Mouse (Mus musculus) adrenal gland, postnatal 4 days (tissue): ENCODE results near the gene Cacna2d2. TPM values are rescaled to one million over a fixed set of nuclear protein-coding genes. Genes with fewer than 3 reads are reported as not detected.
A peak's percentile ranks its signal among the peaks of the same experiment; 100 is the strongest.
"Not testable (repeated sequence)": the region's sequence is repeated elsewhere in the genome, so short reads cannot be mapped to it uniquely, and the experiment has no call there.

ENCODE experiments used
- DNase-seq, 2 experiments: peaks; one replicate each; pipeline ENCODE4 v3.0.0; 2021 to 2022; ENCODE audit warnings: low spot score in 2 of 2, mixed read lengths in 2 of 2
- total RNA-seq, 2 experiments: library from RNA; stranded (reverse); gene quantifications; 2 replicates each; pipeline ENCODE4 v1.2.3; 2021

Gene Cacna2d2
- total RNA-seq, 2 experiments from 2014 or later = 10.1 to 10.9 TPM

GRCm38 (mm10) chr9:107552690-107553393, 153.4 kb downstream of the Cacna2d2 start:
- DNase-seq = no peak

- no peak for DNase-seq
These were observed 154.3 kb downstream of the Cacna2d2 start for GRCm38 (mm10) chr9:107553541-107554318.

DNA sequence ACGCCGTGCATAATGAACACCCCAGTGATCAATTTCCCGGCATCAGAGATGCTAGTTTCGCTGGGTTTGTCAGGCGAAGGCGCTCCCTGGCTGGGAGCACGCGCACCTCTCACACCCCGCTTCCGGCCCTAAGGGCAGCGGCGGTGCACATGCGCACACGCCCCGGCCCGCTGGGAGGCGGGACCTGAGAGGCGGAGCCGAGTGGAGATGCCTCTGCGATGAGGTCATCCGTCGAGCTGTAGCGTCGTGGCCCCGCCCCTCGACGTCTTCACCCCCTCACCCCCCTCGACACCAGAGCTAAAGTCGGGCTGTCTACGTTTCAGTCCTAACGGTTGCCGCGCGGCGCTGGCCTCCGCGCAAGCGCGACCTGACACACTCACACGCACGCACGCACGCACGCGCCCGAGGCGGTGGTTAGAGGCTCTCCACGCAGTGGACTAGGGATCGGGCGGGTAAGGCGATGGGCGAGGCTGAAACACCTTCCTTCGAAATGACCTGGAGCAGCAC, 155.0 kb downstream of the Cacna2d2 start:
- DNase-seq = peak; percentile 74 to 85

GRCm38 (mm10) chr9:107555031-107555457, 155.6 kb downstream of the Cacna2d2 start:
- no peak for DNase-seq

DNA sequence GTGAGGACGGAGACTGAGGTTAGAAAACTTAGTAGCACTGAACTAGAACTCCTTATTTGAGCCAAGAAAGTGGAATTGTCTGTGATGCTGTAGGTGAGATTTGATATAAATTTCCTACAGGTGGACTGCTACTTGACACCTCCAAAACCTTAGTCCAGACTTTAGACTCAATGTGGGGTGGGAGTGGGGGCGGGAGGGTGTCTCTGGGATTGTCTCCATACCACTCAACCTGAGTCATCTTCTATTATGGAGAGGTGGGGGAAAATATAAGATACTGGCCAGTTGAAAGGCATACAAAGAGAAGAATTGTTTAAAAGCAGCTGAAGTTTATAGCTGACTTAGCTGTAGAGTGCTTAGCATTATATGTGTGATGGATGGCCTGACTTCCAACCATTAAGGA, 156.3 kb downstream of the Cacna2d2 start:
- DNase-seq = no peak

DNA sequence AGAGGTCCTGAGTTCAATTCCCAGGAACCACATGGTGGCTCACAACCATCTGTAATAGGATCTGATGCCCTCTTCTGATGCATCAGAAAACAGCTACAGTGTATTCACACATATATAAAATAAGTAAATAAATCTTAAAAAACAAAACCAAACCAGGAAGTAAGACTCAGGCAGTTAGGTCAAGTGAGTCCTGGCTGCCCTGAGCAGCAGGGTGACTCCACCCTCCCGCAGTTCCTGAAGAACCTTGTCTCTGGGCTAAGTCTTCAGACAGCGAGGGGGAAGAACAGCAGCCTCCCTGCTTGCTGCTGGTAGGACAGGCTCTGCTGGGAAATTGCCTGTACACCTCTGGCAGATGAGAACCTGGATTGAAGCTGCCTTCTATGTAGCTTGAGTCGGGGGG, 156.9 kb downstream of the Cacna2d2 start:
- no peak for DNase-seq

DNA sequence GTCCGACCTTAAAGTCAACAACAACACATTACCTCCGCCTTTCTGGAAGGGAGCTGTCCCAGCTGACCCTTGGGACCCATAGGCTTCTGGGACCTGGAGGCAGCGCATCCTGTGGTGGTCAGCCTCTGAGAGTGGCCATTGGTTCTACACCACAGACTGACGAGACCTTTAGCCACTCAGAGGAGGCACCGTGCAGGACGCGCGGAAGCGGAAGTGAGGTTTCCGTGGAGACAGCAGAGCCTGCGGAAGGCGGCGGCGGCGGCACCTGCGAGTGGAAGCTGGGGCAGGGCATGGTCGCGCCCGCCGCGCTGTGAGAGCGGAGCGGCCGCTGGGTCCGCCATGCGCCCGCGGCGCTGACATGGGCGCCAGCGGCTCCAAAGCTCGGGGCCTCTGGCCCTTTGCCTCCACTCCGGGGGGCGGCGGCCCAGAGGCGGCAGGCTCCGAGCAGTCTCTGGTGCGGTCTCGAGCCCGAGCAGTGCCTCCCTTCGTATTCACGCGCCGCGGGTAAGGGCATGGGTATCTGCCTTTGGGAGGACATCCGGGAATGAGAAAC, 163.7 kb downstream of the Cacna2d2 start, which contains the start of gene Tusc2:
Gene Tusc2, plus strand, starts transcription at position 227 of the 553 bp plus-strand sequence.
- peak; percentile 65 to 86 for DNase-seq

DNA sequence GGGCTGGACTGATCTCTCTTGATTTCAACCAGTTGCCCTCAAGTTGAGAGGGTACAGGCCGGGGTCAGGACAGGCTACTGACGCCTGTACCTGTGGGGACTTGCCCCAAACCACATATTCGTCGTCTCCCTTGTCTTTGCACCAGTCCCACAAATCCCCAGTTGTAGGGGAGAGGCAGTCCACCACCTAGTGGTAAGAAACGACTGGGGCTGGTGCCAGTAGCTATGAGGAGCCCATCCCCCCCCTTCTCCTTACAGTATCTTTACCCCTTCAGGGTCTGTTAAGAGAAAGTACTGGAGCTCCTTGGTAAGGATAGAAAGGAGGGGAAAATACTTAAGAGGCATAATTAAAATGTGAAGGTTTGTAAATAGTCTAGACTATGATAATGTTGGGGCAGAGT, 166.1 kb downstream of the Cacna2d2 start:
- not testable (repeated sequence) for DNase-seq

GRCm38 (mm10) chr9:107566041-107566709, 166.8 kb downstream of the Cacna2d2 start:
- peak in 1 of 2 experiments; percentile 67 for DNase-seq

DNA sequence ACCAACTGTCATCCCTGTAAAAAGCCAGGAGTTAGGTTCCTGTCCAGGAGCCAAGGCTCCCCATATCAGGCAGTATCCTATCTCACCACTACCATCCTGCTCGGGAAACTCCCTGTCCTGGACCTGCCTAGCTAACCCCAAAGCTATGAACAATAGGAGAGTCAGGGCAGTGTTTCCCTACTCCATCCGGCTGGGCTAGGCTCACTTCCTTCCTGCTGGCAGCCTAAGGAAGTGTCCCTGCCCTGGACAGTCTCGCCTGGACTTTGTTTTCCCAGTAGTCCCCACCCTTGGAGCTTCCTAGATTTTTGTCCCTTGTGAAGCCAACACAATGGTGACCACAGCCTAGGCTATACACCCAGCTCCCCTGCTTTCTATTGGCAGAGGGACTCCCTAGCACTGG, 167.4 kb downstream of the Cacna2d2 start:
- DNase-seq = no peak

DNA sequence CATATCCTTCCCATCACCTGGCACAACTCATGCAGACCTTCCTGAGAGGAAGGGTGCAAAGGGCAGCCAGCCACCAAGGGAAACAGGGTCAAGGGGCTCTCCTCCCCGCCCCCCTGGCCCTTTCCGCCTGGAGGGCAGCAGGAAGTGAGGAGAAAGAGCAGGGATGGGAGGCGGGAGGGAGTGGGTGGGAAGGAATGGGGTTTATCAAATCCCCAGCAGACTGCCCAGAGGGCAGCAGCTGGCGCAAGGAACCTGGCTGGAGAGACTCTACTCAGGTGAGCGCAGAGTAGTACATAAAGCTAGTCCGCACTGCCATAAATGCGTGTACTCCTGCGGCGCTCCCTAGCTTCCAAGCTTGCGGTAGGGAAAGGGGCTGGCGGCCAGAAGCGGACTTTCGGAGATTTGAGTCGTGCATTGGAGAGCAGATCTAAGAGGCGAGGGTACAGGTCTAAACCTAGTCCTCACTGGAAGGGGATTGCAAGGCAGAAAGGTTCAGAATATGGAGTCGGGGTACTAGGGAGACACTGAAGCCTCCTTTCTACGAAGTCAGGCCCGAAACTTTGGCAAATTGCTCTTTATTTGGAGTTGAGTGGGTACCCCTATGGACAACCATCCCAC, 168.4 kb downstream of the Cacna2d2 start, which contains the start of gene Hyal2:
Gene Hyal2, plus strand, starts transcription at position 244 of the 618 bp plus-strand sequence.
- no peak for DNase-seq

- peak in 1 of 2 experiments; percentile 75 for DNase-seq
These were observed 169.2 kb downstream of the Cacna2d2 start for GRCm38 (mm10) chr9:107568331-107569261.

DNA sequence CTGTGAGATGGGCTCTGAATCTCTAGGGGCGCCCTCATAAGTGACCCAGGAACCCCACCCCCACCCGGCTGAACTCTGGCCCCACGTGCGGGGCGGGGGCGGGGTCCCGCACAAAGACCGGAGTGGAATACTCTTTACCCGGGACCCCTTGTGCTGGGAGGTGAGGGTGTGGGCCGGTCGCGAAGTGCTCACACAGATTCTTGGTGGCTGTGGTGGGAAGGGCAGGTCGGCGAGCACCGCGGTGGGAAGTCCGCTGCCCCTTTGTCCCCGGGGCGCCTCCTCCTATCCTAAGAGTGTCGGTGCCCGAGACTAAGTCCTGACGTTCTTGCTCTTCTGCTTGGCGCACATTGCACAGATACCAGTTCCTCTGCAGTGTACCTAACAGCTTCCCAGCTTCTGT, 169.9 kb downstream of the Cacna2d2 start:
- no peak for DNase-seq

- no peak for DNase-seq
These were observed 170.6 kb downstream of the Cacna2d2 start for GRCm38 (mm10) chr9:107570016-107570415.

DNA sequence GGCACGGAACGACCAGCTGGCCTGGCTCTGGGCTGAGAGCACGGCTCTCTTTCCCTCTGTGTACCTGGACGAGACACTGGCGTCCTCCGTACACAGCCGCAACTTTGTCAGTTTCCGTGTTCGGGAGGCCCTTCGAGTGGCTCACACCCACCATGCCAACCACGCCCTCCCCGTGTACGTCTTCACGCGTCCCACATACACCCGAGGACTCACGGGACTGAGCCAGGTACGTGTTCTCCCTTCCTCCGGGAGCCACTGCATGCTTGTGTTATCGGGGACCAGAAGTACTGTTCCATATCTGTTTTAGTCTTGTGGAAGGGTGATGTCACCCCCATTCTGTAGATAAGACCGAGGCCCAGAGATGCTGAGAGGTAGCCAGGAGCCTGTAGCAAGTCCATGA, 171.4 kb downstream of the Cacna2d2 start:
- DNase-seq = no peak

DNA sequence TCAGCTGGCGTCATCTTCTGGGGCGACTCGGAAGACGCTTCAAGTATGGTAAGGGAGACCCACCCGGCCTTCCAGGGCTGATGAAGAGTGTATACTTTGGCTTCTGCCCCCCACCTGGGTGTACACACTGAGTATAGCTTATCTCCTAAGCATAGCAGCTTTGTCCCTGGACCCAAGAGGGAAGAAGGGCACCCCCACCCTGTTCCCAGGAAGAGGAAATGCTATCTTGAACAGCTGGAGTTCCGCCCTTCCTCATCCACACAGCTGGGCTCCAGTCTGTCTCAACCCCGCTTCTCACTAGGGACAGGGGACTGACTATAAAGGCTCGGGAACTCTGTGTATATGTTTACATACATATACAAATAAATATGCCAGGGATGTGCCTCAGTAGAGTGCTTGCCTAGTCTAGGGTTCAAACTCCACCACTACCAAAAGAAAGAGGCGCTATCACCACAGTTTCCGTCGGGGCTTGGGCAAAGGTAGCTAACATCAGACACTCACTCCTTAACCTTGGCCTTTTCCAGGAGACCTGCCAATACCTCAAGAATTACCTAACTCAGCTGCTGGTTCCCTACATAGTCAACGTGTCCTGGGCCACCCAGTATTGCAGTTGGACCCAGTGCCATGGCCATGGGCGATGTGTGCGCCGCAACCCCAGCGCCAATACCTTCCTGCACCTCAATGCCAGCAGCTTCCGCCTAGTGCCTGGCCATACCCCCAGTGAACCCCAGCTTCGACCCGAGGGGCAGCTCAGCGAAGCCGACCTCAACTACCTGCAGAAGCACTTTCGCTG, 172.3 kb downstream of the Cacna2d2 start:
- DNase-seq = no peak

DNA sequence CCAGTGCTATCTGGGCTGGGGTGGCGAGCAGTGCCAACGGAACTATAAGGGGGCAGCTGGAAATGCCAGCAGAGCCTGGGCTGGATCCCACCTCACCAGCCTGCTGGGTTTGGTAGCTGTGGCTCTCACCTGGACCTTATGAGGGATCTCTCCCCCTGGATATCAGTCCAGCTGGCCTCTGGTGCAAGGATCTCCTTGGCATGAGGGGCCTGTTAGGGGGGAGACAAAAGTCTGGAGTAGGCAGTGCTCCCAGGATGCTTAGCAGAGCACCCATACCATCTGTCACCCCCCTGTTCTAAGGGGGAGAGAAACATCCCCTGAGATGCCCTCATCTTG, 172.9 kb downstream of the Cacna2d2 start:
- no peak for DNase-seq

- DNase-seq = not testable (repeated sequence)
These were observed 174.4 kb downstream of the Cacna2d2 start for GRCm38 (mm10) chr9:107573774-107574173.
